Mouse (Mus musculus): ENCODE measurements around the gene Hba-a2.
"Not testable (repeated sequence)": the region's sequence is repeated elsewhere in the genome, so short reads cannot be mapped to it uniquely, and the experiment has no call there.

The Hba-a2 gene

GRCm38 (mm10) chr11:32283091-32283777 lies 13.1 kb upstream of the Hba-a2 start, which contains the start of gene Hba-a1:
Gene Hba-a1 (plus strand): TSS chr11:32283511.
- DNase-seq = peak; percentile 76

- peak; percentile 55 for DNase-seq
Observed at GRCm38 (mm10) chr11:32284582-32284981, 11.7 kb upstream of the Hba-a2 start.

GRCm38 (mm10) chr11:32285031-32285775 lies 11.1 kb upstream of the Hba-a2 start:
- DNase-seq = peak; percentile 50

- peak; percentile 17 for DNase-seq
Observed at GRCm38 (mm10) chr11:32285887-32286286, 10.4 kb upstream of the Hba-a2 start.

- peak; percentile 95 for DNase-seq
Observed at GRCm38 (mm10) chr11:32286695-32287492, 9.4 kb upstream of the Hba-a2 start, which contains the start of gene Hbq1b. Gene Hbq1b (plus strand): TSS chr11:32286965.

GRCm38 (mm10) chr11:32287493-32287825 lies 8.8 kb upstream of the Hba-a2 start:
- DNase-seq = peak; percentile 78

GRCm38 (mm10) chr11:32292819-32293218 lies 3.5 kb upstream of the Hba-a2 start:
- DNase-seq = peak; percentile 21

- DNase-seq = not testable (repeated sequence)
Observed at GRCm38 (mm10) chr11:32293479-32293878, 2.8 kb upstream of the Hba-a2 start.

- not testable (repeated sequence) for DNase-seq
Observed at GRCm38 (mm10) chr11:32297417-32297816, 1.1 kb downstream of the Hba-a2 start.

- DNase-seq = no peak
Observed at GRCm38 (mm10) chr11:32297866-32298531, 1.7 kb downstream of the Hba-a2 start.

- DNase-seq = no peak
Observed at GRCm38 (mm10) chr11:32298532-32298918, 2.2 kb downstream of the Hba-a2 start.

- DNase-seq = peak; percentile 90
Observed at GRCm38 (mm10) chr11:32299865-32300264, 3.6 kb downstream of the Hba-a2 start, which contains the start of gene Hbq1a. Gene Hbq1a (plus strand): TSS chr11:32300069.

- no peak for DNase-seq
Observed at GRCm38 (mm10) chr11:32300279-32301267, 4.3 kb downstream of the Hba-a2 start.

- peak; percentile 42 for DNase-seq
Observed at GRCm38 (mm10) chr11:32301506-32301905, 5.2 kb downstream of the Hba-a2 start.

GRCm38 (mm10) chr11:32302824-32303419 lies 6.6 kb downstream of the Hba-a2 start:
- peak; percentile 95 for DNase-seq

GRCm38 (mm10) chr11:32303455-32303854 lies 7.2 kb downstream of the Hba-a2 start:
- peak; percentile 76 for DNase-seq

GRCm38 (mm10) chr11:32307006-32307405 lies 10.7 kb downstream of the Hba-a2 start:
- no peak for DNase-seq

- no peak for DNase-seq
Observed at GRCm38 (mm10) chr11:32309446-32309845, 13.2 kb downstream of the Hba-a2 start.

- DNase-seq = no peak
Observed at GRCm38 (mm10) chr11:32309928-32310327, 13.6 kb downstream of the Hba-a2 start.

GRCm38 (mm10) chr11:32316009-32316408 lies 19.7 kb downstream of the Hba-a2 start:
- DNase-seq = no peak

Measured in heart, adult 11 months (tissue).